Mouse (Mus musculus): Measurements from ENCODE around the gene Sort1.

DNA sequence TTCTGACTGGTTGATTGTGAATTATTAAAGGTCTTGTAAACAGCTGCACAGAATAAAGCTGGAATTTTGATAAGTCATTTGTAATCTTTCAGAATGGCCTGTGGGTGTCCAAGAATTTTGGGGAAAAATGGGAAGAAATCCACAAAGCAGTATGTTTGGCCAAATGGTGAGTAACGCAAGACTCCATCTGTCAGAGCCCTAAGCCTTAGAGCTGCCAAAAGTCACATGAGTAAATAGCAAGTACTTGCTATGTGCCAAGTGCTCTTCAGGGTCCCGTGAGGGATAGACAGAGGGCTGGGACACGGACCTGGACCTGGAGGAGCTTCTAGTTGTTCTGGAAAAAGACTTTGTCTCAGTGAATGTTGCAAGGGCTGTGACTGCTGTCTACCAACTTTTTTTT is 44.0 kb downstream of the Sort1 start:
- no peak for TF ChIP-seq POLR2A (IDR thresholded peaks at IDR 0.05; ENCODE audit: low read depth, low read length)
- no peak for TF ChIP-seq CTCF (IDR thresholded peaks at IDR 0.05; ENCODE audit: borderline replicate concordance, insufficient read depth, low read length)

Measured in embryonic fibroblast, embryonic 13.5 days (primary cell).